Mouse (Mus musculus) layer of hippocampus, postnatal 14 days (tissue): ENCODE measurements around the gene Fbxl3. TPM values are rescaled to one million over a fixed set of nuclear protein-coding genes. Genes with fewer than 3 reads are reported as not detected.

Source experiments
- DNase-seq, 2 experiments: peaks; one replicate each; pipeline ENCODE4 v3.0.0; 2021 to 2022; ENCODE audit warnings: low spot score in 2 of 2, mixed read lengths in 1 of 2
- total RNA-seq, 2 experiments: library from RNA; stranded (reverse); gene quantifications; 2 replicates each; pipeline ENCODE4 v1.2.3; 2021

Gene Fbxl3
- total RNA-seq, 2 experiments from 2014 or later = 71.5 to 71.8 TPM

GRCm38 (mm10) chr14:103048292-103049086, 50.9 kb downstream of the Fbxl3 start:
- DNase-seq = no peak

- DNase-seq = no peak
These were observed 52.7 kb downstream of the Fbxl3 start, which contains the start of gene Acod1 for GRCm38 (mm10) chr14:103046677-103047076. Gene Acod1 (plus strand): TSS chr14:103046977.

- DNase-seq = no peak
These were observed 62.4 kb downstream of the Fbxl3 start for GRCm38 (mm10) chr14:103037016-103037415.

- no peak for DNase-seq
These were observed 65.3 kb downstream of the Fbxl3 start for GRCm38 (mm10) chr14:103034076-103034475.

GRCm38 (mm10) chr14:103033271-103033823, 66.0 kb downstream of the Fbxl3 start:
- DNase-seq = no peak

Other genes starting within 250 kb of the Fbxl3 start
- 100 to 1,000 TPM; 101 to 112 TPM for gene Kctd12, start 116.9 kb downstream of the Fbxl3 start, total RNA-seq
- gene Acod1, start 52.6 kb downstream of the Fbxl3 start, total RNA-seq = not detected
- gene Cln5, start 29.4 kb downstream of the Fbxl3 start, total RNA-seq = 1 to 10 TPM; 6.4 to 8.9 TPM
- gene Mycbp2, start 247.2 kb upstream of the Fbxl3 start, total RNA-seq = 100 to 1,000 TPM; 148 to 157 TPM